Mouse (Mus musculus) MEL (cell line): ENCODE measurements around the gene Lhx5. TPM values are rescaled to one million over a fixed set of nuclear protein-coding genes. Genes with fewer than 3 reads are reported as not detected.

Experiments
- DNase-seq: peaks from one replicate; pipeline ENCODE4 v3.0.0; 2011; ENCODE audit warnings: low read depth, low spot score
- H3K27ac ChIP-seq: 2 replicates; pipeline ENCODE4 v1.5.1; 2012; ENCODE audit warnings: low read depth, mild to moderate bottlenecking, control low read depth, low read length, moderate library complexity; ENCODE audit not compliant: control insufficient read depth
- H3K27me3 ChIP-seq, 2 experiments: fragments of 150-350 bp in 1 of 2; sonication (generic) in 1 of 2; 2 replicates each; pipeline ENCODE4 v1.6.1; 2012; ENCODE audit warnings: low read length in 2 of 2, mild to moderate bottlenecking in 2 of 2, improper control_type of control experiment in 1 of 2, moderate library complexity in 1 of 2; ENCODE audit not compliant: insufficient read depth in 2 of 2, control insufficient read depth in 1 of 2
- H3K36me3 ChIP-seq, 2 experiments: 2 replicates each; pipeline ENCODE4 v1.6.1; 2012 to 2014; ENCODE audit warnings: low read length in 2 of 2, improper control_type of control experiment in 1 of 2, inconsistent platforms in 1 of 2, mild to moderate bottlenecking in 1 of 2; ENCODE audit not compliant: insufficient read depth in 2 of 2, control insufficient read depth in 1 of 2
- H3K4me1 ChIP-seq, 2 experiments: fragments of 150-350 bp in 1 of 2; sonication (generic) in 1 of 2; 2 replicates each; pipeline ENCODE4 v1.6.1; 2012; ENCODE audit warnings: low read length in 2 of 2, improper control_type of control experiment in 1 of 2, mild to moderate bottlenecking in 1 of 2; ENCODE audit not compliant: insufficient read depth in 2 of 2, control insufficient read depth in 1 of 2
- H3K4me3 ChIP-seq, 2 experiments: fragments of 150-350 bp in 1 of 2; sonication (generic) in 1 of 2; 2 replicates each; pipeline ENCODE4 v1.5.1; 2012; ENCODE audit warnings: low read depth in 2 of 2, low read length in 2 of 2, mild to moderate bottlenecking in 2 of 2, moderate library complexity in 2 of 2, control low read depth in 1 of 2, improper control_type of control experiment in 1 of 2; ENCODE audit not compliant: control insufficient read depth in 1 of 2, insufficient read depth in 1 of 2
- H3K79me2 ChIP-seq: 2 replicates; pipeline ENCODE4 v1.6.1; 2012; ENCODE audit warnings: mild to moderate bottlenecking, low read length, moderate library complexity; ENCODE audit not compliant: control insufficient read depth, poor library complexity, insufficient read depth
- H3K9ac ChIP-seq: 2 replicates; pipeline ENCODE4 v1.6.1; 2012; ENCODE audit warnings: low read depth, mild to moderate bottlenecking, control low read depth, low read length, moderate library complexity; ENCODE audit not compliant: control insufficient read depth, poor library complexity, severe bottlenecking
- H3K9me3 ChIP-seq: fragments of 150-350 bp; sonication (generic); replicated peaks from 2 replicates; pipeline ENCODE4 v1.6.1; 2012; ENCODE audit warnings: mild to moderate bottlenecking, low read length, improper control_type of control experiment, moderate library complexity; ENCODE audit not compliant: insufficient read depth
- CHD1 ChIP-seq: IDR thresholded peaks from 2 replicates; pipeline ENCODE4 v1.6.1; 2012; ENCODE audit warnings: low read depth, mild to moderate bottlenecking, inconsistent platforms, low read length, improper control_type of control experiment
- CHD2 ChIP-seq: IDR thresholded peaks from 2 replicates; pipeline ENCODE4 v1.6.1; 2011; ENCODE audit warnings: low read length, improper control_type of control experiment
- ELF1 ChIP-seq: IDR thresholded peaks from 2 replicates; pipeline ENCODE4 v1.6.1; 2014; ENCODE audit warnings: low read depth, mild to moderate bottlenecking, inconsistent platforms, low read length, improper control_type of control experiment, moderate library complexity
- ETS1 ChIP-seq: IDR thresholded peaks from 2 replicates; pipeline ENCODE4 v1.6.1; 2012; ENCODE audit warnings: low read depth, mild to moderate bottlenecking, inconsistent platforms, low read length, improper control_type of control experiment, moderate library complexity
- GABPA ChIP-seq: IDR thresholded peaks from 2 replicates; pipeline ENCODE4 v1.6.1; 2012; ENCODE audit warnings: low read depth, mild to moderate bottlenecking, inconsistent platforms, low read length, improper control_type of control experiment, moderate library complexity
- GATA1 ChIP-seq: IDR thresholded peaks from 2 replicates; pipeline ENCODE4 v1.6.1; 2011; ENCODE audit warnings: low read depth, low read length, improper control_type of control experiment
- JUND ChIP-seq: IDR thresholded peaks from 2 replicates; pipeline ENCODE4 v1.6.1; 2011; ENCODE audit warnings: low read depth, mild to moderate bottlenecking, improper control_type of control experiment, low read length
- MAFK ChIP-seq: IDR thresholded peaks from 2 replicates; pipeline ENCODE4 v1.6.1; 2011; ENCODE audit warnings: low read depth, mild to moderate bottlenecking, low read length, improper control_type of control experiment, borderline replicate concordance
- MAZ ChIP-seq: IDR thresholded peaks from 2 replicates; pipeline ENCODE4 v1.6.1; 2012; ENCODE audit warnings: low read depth, mild to moderate bottlenecking, inconsistent platforms, low read length, improper control_type of control experiment
- MYB ChIP-seq: IDR thresholded peaks from 2 replicates; pipeline ENCODE4 v1.6.1; 2011; ENCODE audit warnings: mild to moderate bottlenecking, low read depth, low read length, improper control_type of control experiment
- MYC ChIP-seq: IDR thresholded peaks from 2 replicates; pipeline ENCODE4 v1.6.1; 2011; ENCODE audit warnings: low read depth, mild to moderate bottlenecking, low read length, improper control_type of control experiment, moderate library complexity
- NELFE ChIP-seq: IDR thresholded peaks from 2 replicates; pipeline ENCODE4 v1.6.1; 2011; ENCODE audit warnings: low read depth, low read length, improper control_type of control experiment
- NRF1 ChIP-seq: IDR thresholded peaks from 2 replicates; pipeline ENCODE4 v1.6.1; 2014; ENCODE audit warnings: low read depth, mild to moderate bottlenecking, inconsistent platforms, low read length, improper control_type of control experiment, moderate library complexity; ENCODE audit not compliant: poor library complexity, insufficient read depth, severe bottlenecking
- POLR2A ChIP-seq, 2 experiments: IDR thresholded peaks; 2 replicates each; pipeline ENCODE4 v1.6.1; 2011 to 2012; ENCODE audit warnings: low read length in 2 of 2, mild to moderate bottlenecking in 2 of 2, control low read depth in 1 of 2, improper control_type of control experiment in 1 of 2, low read depth in 1 of 2, moderate library complexity in 1 of 2; ENCODE audit not compliant: control insufficient read depth in 1 of 2, insufficient read depth in 1 of 2, poor library complexity in 1 of 2
- RCOR1 ChIP-seq: IDR thresholded peaks from 2 replicates; pipeline ENCODE4 v1.6.1; 2012; ENCODE audit warnings: low read depth, mild to moderate bottlenecking, inconsistent platforms, low read length, improper control_type of control experiment
- SIN3A ChIP-seq: IDR thresholded peaks from 2 replicates; pipeline ENCODE4 v1.6.1; 2012; ENCODE audit warnings: low read length, improper control_type of control experiment, inconsistent platforms
- SMC3 ChIP-seq: IDR thresholded peaks from 2 replicates; pipeline ENCODE4 v1.6.1; 2011; ENCODE audit warnings: low read depth, low read length, improper control_type of control experiment
- TAL1 ChIP-seq: IDR thresholded peaks from 2 replicates; pipeline ENCODE4 v1.6.1; 2012; ENCODE audit warnings: mild to moderate bottlenecking, inconsistent platforms, low read length, moderate library complexity, mixed read lengths
- TBP ChIP-seq: IDR thresholded peaks from 2 replicates; pipeline ENCODE4 v1.8.0; 2011; ENCODE audit warnings: low read depth, low read length, improper control_type of control experiment
- USF2 ChIP-seq, 2 experiments: IDR thresholded peaks; 2 replicates each; pipeline ENCODE4 v1.6.1; 2011 to 2012; ENCODE audit warnings: improper control_type of control experiment in 2 of 2, low read length in 2 of 2, borderline replicate concordance in 1 of 2, inconsistent platforms in 1 of 2, low read depth in 1 of 2, mild to moderate bottlenecking in 1 of 2; ENCODE audit not compliant: insufficient read depth in 1 of 2
- ZKSCAN1 ChIP-seq: IDR thresholded peaks from 2 replicates; pipeline ENCODE4 v1.6.1; 2012; ENCODE audit warnings: low read depth, mild to moderate bottlenecking, inconsistent platforms, low read length, improper control_type of control experiment, moderate library complexity
- ZNF384 ChIP-seq: IDR thresholded peaks from 2 replicates; pipeline ENCODE4 v1.6.1; 2012; ENCODE audit warnings: low read depth, mild to moderate bottlenecking, inconsistent platforms, low read length, improper control_type of control experiment
- polyA plus RNA-seq, 2 experiments: library from polyadenylated mRNA; stranded (reverse) in 1 of 2; unstranded in 1 of 2; fragments of >175 nt in 1 of 2; fragments of >200 nt in 1 of 2; gene quantifications; 2 replicates each; pipeline versions ENCODE4 v1.2.1 to v1.2.4; 2012; ENCODE audit warnings: low replicate concordance in 2 of 2, low read depth in 1 of 2; ENCODE audit not compliant: insufficient read length in 2 of 2, insufficient read depth in 1 of 2, missing spikeins in 1 of 2
- total RNA-seq: library from RNA; depleted of rRNA; stranded (reverse); fragments of 300-350 nt; gene quantifications from 2 replicates; pipeline ENCODE4 v1.2.3, GENCODE M21; 2012

Lhx5 gene
- total and polyA plus RNA-seq, 3 experiments = not detected

DNA sequence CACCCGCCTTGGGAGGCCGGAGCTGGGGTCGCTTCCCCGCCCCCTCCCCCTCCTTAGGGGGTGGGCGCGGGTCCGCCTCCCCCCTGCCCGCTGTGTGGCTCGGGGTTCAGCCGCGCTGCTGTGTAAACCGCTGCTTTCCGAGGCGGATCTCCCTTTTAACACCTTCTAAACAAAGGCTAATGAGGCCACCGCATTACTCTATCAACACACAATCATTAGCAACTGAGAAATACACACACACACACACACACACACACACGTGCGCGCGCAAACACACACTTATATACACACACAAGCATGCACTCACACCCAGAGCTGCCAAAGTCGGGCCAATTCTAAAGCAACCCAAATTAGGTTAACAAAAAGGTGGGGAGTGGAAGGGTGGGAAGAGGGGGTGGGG lies 5.8 kb upstream of the Lhx5 start:
- Histone ChIP-seq H3K9me3 (no peaks in the 10 kb centered on the region), H3K27ac (no peak overlapping the region), H3K27me3 (no peaks in the 10 kb centered on the region), H3K36me3 (no peaks in the 10 kb centered on the region), H3K79me2 (no peaks in the 10 kb centered on the region), H3K4me1 (no peaks in the 10 kb centered on the region), H3K9ac (no peak overlapping the region), H3K4me3 (no peak overlapping the region)
- no peak for DNase-seq
- TF ChIP-seq SMC3 (no peak), ELF1 (no peak), MYB (no peak), ZKSCAN1 (no peak), TAL1 (no peak), POLR2A (IDR thresholded peaks at IDR 0.05; ENCODE audit: control insufficient read depth in 1 of 2, insufficient read depth in 1 of 2, low read depth in 1 of 2, low read length in 2 of 2, poor library complexity in 1 of 2) (no peak), MAFK (no peak), JUND (no peak), NELFE (no peak)

GRCm38 (mm10) chr5:120426572-120426971 lies 4.9 kb upstream of the Lhx5 start:
- Histone ChIP-seq H3K9ac (no peak overlapping the region), H3K4me3 (no peak overlapping the region), H3K27me3 (no peaks in the 10 kb centered on the region), H3K79me2 (no peaks in the 10 kb centered on the region), H3K36me3 (no peaks in the 10 kb centered on the region), H3K27ac (no peak overlapping the region), H3K4me1 (no peaks in the 10 kb centered on the region), H3K9me3 (no peaks in the 10 kb centered on the region)
- no peak for DNase-seq
- no peak for TF ChIP-seq MYC
- TF ChIP-seq SIN3A = no peak
- no peak for TF ChIP-seq NRF1
- TF ChIP-seq MAFK = no peak
- no peak for TF ChIP-seq GABPA
- no peak for TF ChIP-seq TBP
- no peak for TF ChIP-seq ETS1
- TF ChIP-seq GATA1 = no peak
- TF ChIP-seq ZKSCAN1 = no peak
- no peak for TF ChIP-seq MAZ
- no peak for TF ChIP-seq CHD1
- no peak for TF ChIP-seq RCOR1
- TF ChIP-seq ZNF384 = no peak
- no peak for TF ChIP-seq ELF1
- no peak for TF ChIP-seq CHD2
- no peak for TF ChIP-seq MYB
- TF ChIP-seq USF2 (IDR thresholded peaks at IDR 0.05; ENCODE audit: borderline replicate concordance in 1 of 2, insufficient read depth in 1 of 2, low read depth in 1 of 2, low read length in 2 of 2) = no peak
